Mouse (Mus musculus) myocyte (in vitro differentiated cells): ENCODE data around the gene Ttc28.

Experiments used
- CEBPB ChIP-seq: IDR thresholded peaks from 2 replicates; pipeline ENCODE4 v1.6.1; 2011; ENCODE audit warnings: mild to moderate bottlenecking, moderate library complexity; ENCODE audit not compliant: poor library complexity, insufficient read depth, severe bottlenecking
- E2F4 ChIP-seq: IDR thresholded peaks from one replicate; pipeline ENCODE4 v1.6.1; 2011; ENCODE audit warnings: mild to moderate bottlenecking, control low read depth, moderate library complexity; ENCODE audit not compliant: insufficient read depth
- MAX ChIP-seq: IDR thresholded peaks from one replicate; pipeline ENCODE4 v1.6.1; 2011; ENCODE audit warnings: low read depth, mild to moderate bottlenecking, control low read depth
- MYOD1 ChIP-seq, 3 experiments: IDR thresholded peaks; one replicate each; pipeline ENCODE4 v1.6.1; 2011; ENCODE audit warnings: control low read depth in 2 of 3, low read depth in 2 of 3, mild to moderate bottlenecking in 2 of 3, moderate library complexity in 1 of 3; ENCODE audit not compliant: insufficient read length in 2 of 3, control insufficient read depth in 1 of 3
- MYOG ChIP-seq, 3 experiments: IDR thresholded peaks; one replicate each; pipeline ENCODE4 v1.6.1; 2011; ENCODE audit warnings: control low read depth in 2 of 3, low read depth in 2 of 3, mild to moderate bottlenecking in 2 of 3; ENCODE audit not compliant: insufficient read length in 2 of 3, control insufficient read depth in 1 of 3, insufficient read depth in 1 of 3
- POLR2A ChIP-seq: IDR thresholded peaks from one replicate; pipeline ENCODE4 v1.6.1; 2011; ENCODE audit warnings: low read depth, mild to moderate bottlenecking, control low read depth, moderate library complexity; ENCODE audit not compliant: insufficient read length
- POLR2AphosphoS2 ChIP-seq: IDR thresholded peaks from one replicate; pipeline ENCODE4 v1.6.1; 2011; ENCODE audit warnings: low read depth, control low read depth; ENCODE audit not compliant: insufficient read length
- TCF12 ChIP-seq: IDR thresholded peaks from one replicate; pipeline ENCODE4 v1.6.1; 2011; ENCODE audit warnings: mild to moderate bottlenecking, control low read depth; ENCODE audit not compliant: poor library complexity, insufficient read depth, severe bottlenecking
- TCF3 ChIP-seq: IDR thresholded peaks from one replicate; pipeline ENCODE4 v1.6.1; 2011; ENCODE audit warnings: low read depth, control low read depth; ENCODE audit not compliant: insufficient read length

DNA sequence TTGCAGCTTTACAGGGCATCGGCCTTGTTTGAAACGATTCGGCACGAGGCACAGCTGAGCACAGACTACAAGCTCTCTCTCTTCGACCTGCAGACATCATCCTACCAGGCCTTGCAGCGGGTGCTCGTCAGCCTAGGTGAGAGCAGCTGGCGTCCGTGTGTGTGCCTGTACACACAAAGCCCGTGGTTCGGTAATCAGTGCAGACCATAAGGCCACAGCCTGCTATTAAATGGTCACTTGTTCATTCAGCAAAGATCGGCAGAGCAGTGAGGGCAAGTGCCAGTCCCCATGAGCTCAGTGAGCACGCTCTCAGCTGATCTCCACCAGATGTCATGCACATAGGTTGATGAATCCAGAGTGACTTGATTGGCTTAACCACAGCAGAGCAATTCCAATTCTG, 351.4 kb downstream of the Ttc28 start:
- TF ChIP-seq E2F4 = no peak
- no peak for TF ChIP-seq TCF12
- no peak for TF ChIP-seq POLR2A
- no peak for TF ChIP-seq TCF3
- no peak for TF ChIP-seq MAX
- TF ChIP-seq MYOD1 (IDR thresholded peaks at IDR 0.05; ENCODE audit: control insufficient read depth in 1 of 3, insufficient read length in 2 of 3, low read depth in 2 of 3) = no peak
- no peak for TF ChIP-seq MYOG (IDR thresholded peaks at IDR 0.05; ENCODE audit: control insufficient read depth in 1 of 3, insufficient read depth in 1 of 3, insufficient read length in 2 of 3, low read depth in 2 of 3)
- no peak for TF ChIP-seq CEBPB
- no peak for TF ChIP-seq POLR2AphosphoS2
